Mouse (Mus musculus) CD4-positive naive resting alpha-beta T cell, adult 57 days (primary cell): ENCODE data around the gene Gm21970. TPM values are rescaled to one million over a fixed set of nuclear protein-coding genes. Genes with fewer than 3 reads are reported as not detected.

Experiments
- total RNA-seq: library from RNA; stranded (reverse); gene quantifications from one replicate; pipeline ENCODE4 v1.2.4, GENCODE M21; 2023

The Gm21970 gene
- total RNA-seq, result 1.6 TPM

DNA sequence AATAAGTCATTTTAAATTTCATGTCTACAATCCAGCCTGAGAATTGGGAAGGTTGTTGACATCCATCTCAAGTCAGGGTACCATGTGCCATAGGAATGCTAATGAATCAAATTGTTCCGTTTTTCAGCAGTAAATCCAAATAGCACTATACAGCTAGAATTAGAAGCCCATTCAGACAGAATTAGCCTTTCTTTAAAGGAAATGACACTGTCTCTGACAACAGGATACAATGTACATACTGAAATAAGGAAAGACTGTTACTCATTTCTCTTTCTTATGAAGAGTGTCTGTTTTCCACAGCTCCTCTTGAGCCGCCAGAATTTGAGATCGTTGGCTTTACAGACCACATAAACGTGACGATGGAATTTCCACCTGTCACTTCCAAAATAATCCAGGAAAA, at the start of gene Gm21970:
TSS of gene Gm21970 (plus strand) at position 301 of the 400 bp plus-strand sequence.

DNA sequence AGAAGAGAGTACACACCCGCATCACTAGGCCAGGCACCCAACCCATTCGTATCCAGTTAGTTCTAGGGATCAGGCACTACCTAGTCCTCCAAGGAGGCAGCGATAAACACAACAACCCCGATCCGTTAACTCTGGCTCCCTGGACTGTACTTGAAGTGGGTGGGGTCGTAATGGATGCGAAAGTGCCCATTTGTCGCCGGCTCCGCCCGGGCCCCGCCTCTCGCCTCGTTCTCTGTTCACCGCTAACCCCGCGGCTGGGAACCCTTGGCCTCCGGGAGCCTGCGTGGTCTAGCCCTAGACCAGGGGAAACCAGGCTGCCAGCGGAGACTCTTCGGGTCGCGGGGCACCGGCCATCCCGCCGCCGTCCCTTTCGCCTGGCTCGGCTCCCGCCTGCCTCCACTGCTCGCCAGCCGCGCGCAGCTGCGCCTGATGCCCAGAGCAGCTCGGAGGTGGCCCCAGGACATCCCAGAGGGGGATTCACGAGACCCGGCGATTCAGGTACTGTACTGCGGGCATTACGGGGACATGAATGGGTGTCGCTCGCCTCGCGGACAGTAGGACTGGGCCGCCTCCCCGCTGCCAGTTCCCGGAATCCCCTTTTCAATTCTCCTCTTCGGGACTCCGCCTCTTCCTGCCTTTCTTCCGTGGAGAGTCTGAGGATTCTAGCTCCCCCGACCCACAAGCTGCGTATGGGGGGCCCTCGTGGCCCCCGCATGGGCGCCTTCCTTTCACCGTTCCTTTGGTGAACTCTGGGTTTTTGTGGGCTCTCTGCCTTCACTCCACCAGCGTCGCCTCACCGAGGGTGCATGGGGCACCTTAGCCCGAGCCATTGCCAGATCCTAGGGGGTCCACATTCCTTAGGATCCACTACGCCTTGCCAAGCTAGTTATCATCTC, 18.7 kb upstream of the Gm21970 start, which contains the start of gene Ifnar2:
TSS of gene Ifnar2 (plus strand) at position 207 of the 896 bp plus-strand sequence.

DNA sequence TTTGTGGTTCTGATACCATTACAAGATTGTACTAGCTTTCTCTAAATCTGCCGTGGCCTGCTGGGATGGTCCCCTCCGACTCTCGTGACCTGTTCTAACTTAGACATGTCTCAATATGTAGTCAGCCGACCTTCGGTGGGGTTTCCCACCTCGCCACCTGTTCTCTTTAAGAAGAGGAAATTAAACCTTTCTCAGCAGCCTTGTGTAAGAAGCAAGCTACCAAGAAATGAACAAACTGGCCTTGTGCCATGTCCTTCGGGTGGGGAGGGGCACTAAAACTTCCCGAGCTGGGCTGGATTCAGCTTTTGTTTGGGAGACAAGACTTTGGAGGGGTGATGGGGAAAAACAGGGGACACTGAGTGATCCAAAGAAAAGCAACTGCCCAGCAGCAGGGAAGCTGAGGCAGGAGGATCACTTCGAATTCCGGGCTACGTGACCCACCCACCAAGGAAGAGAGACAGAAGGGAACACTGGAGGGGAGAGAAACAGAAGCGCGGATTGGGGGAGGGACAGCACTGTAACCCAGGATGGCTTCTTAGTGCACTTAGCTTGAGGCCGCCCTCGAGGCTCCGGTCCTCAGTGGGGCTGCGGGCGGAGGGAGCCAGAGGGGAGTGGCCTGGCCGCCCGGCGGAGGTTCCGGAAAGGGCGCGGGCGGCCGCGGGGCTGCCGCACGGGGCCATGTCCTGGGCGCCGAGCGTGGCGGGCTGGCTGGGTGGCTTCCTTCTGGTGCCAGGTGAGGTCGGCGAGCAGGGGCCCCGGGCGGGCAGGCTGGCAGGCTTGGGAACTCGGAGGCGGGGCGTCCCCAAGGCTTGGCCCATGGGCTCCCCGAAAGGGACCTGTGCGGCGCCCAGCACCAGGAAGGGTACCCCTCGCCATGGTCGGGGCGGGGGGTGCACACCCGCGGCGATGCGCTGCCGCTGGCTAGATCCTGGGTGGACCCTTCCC, 14.4 kb downstream of the Gm21970 start, which contains the start of gene Il10rb:
TSS of gene Il10rb (plus strand) at position 525 of the 945 bp plus-strand sequence.

Other genes starting within 250 kb of the Gm21970 start
- not detected for gene Olig2, start 166.3 kb upstream of the Gm21970 start, total RNA-seq
- gene Olig1, start 121.9 kb upstream of the Gm21970 start, total RNA-seq, result not detected
- 58.4 TPM for gene Ifnar2, start 18.9 kb upstream of the Gm21970 start, total RNA-seq
- 50.6 TPM for gene Il10rb, start 14.4 kb downstream of the Gm21970 start, total RNA-seq
- 175 TPM for gene Ifnar1, start 93.5 kb downstream of the Gm21970 start, total RNA-seq
- 135 TPM for gene Ifngr2, start 155.4 kb downstream of the Gm21970 start, total RNA-seq
- gene Tmem50b, start 206.1 kb downstream of the Gm21970 start, total RNA-seq, result 21.4 TPM
- 1.4 TPM for gene Dnajc28, start 227.3 kb downstream of the Gm21970 start, total RNA-seq